Mouse (Mus musculus): ENCODE data around the gene Gm266. TPM values are rescaled to one million over a fixed set of nuclear protein-coding genes. Genes with fewer than 3 reads are reported as not detected.

Gene Gm266
- total RNA-seq, 2 experiments from 2014 or later, result 1.4 to 11.3 TPM

DNA sequence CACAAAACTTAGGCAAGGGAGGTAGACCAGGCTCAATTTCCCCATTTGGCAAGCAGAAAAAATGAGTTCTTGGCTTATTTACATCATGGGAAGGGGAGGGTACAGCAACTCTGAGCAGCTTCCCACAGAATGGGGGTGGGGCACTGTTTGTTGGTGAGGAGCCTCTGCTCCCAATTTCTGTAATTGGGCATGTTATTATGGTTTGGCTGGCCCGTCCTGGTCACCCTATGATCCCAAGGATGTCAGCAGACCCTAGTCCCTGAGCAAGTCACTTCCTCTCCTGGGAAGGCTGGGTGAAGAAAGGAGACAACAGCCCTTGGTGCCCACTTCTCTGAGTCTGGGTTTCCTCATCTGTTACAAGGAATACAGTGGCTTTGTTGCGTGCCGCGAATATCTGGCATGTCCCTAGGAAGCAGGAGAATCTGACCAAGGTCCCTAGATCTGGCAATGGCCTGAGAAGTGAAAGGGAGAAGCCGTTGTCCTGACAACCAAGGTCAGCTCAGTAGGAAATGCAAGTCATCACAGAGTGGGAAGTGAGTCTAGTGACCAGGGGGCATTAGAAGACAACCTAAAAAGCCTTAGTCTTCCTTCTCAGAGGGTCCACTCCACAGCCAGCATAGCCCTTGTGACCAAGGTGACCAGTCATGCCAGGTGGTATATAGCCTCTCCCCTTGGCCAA is 48.3 kb downstream of the Gm266 start:
- DNase-seq (ENCODE audit: low spot score in 2 of 2), result no peak

DNA sequence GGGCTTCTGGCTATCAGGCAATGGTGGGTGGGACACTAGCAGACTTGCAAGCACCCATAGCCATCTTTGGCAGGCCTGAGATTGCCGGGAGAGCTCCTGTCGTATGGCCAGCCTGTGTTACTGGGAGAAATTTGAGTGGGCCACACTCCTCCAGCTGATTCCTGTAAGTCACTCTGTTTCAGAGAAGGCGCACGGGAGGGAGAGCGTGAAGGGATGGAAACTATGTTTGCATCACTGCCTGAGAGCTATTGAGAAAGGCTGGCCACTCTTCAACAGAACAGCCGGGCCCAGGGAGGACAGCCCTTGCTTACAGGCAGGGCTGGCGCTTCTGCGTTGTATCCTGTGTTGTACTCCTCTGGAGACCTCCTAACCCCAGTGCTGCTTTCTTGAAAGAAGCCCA is 49.0 kb downstream of the Gm266 start:
- DNase-seq (ENCODE audit: low spot score in 2 of 2), result no peak

DNA sequence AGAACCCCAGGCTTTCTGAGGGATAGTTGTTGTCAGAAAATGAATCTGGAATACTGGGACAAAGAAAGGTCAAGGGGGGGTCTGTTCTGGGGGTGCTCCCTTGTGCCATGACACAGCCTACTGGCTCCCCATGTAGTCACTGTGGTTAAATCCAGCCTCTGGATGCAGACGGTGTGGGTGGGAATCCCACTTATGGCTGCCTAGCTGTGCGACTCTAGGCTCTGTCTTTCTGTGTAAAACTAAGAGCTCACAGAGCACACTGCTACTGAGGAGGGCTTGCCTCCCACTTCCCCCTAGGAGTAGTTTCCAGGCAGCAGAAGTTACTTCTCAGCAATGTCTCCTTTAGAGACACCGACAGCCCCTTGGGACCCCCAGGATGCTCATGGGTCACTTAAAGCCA is 49.5 kb downstream of the Gm266 start:
- DNase-seq (ENCODE audit: low spot score in 2 of 2), result no peak

DNA sequence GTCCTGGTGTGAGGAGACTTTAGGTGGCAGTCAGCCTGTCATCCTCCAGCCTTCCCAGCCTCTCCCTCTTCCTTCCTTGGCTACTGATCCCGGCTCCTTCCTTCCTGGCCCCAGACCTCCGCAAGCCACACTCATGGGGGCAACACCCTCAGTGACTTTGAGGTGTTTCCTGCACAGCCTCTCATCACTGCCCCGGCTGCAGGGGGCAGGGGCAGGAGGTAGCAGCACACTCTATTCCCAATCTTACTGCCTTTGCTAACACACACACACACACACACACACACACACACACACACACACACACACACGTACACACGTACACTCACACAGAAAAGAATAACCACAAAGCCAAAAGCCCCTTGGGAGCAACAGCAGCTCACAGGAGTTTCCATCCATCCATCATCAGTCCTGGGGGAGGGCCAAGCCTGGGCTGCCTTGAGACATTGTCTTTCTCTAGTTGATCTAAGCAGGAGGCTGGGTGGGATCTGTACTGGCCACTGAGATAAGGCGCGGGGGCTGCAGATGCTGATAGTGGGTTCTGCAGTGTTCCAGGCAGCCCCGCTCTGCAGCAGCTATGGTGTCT is 50.8 kb downstream of the Gm266 start:
- no peak for DNase-seq (ENCODE audit: low spot score in 2 of 2)

Other genes starting within 250 kb of the Gm266 start
- gene Amn, start 214.7 kb downstream of the Gm266 start, total RNA-seq (2021), result 1 to 10 TPM in 1 of 2 experiments, under 1 TPM in 1; 0.85 to 9.9 TPM
- 100 to 1,000 TPM; 127 to 134 TPM for gene Cdc42bpb, start 108.1 kb downstream of the Gm266 start, total RNA-seq (2021)
- 1 to 10 TPM; 1.1 to 3.0 TPM for gene Lbhd2, start 79.0 kb downstream of the Gm266 start, total RNA-seq (2021)
- 10 to 100 TPM in 1 of 2 experiments, 1 to 10 TPM in 1; 9.6 to 10.4 TPM for gene Exoc3l4, start 68.8 kb downstream of the Gm266 start, total RNA-seq (2021)
- 10 to 100 TPM; 17.6 to 25.8 TPM for gene Tnfaip2, start 43.4 kb downstream of the Gm266 start, total RNA-seq (2021)
- 100 to 1,000 TPM; 395 to 408 TPM for gene Eif5, start 52.2 kb upstream of the Gm266 start, total RNA-seq (2021)
- 100 to 1,000 TPM; 104 to 111 TPM for gene Mark3, start 88.7 kb upstream of the Gm266 start, total RNA-seq (2021)
- gene Ckb, start 186.5 kb upstream of the Gm266 start, total RNA-seq (2021), result 10 to 100 TPM; 39.6 to 40.9 TPM
- 10 to 100 TPM; 11.7 to 13.8 TPM for gene Trmt61a, start 192.3 kb upstream of the Gm266 start, total RNA-seq (2021)
- 10 to 100 TPM; 35.8 to 37.0 TPM for gene Bag5, start 227.4 kb upstream of the Gm266 start, total RNA-seq (2021)
- gene Apopt1, start 227.4 kb upstream of the Gm266 start, total RNA-seq (2021), result 10 to 100 TPM; 65.4 to 70.1 TPM